ENCODE assay signal across 10 mouse cellular contexts in the genomic region with DNA sequence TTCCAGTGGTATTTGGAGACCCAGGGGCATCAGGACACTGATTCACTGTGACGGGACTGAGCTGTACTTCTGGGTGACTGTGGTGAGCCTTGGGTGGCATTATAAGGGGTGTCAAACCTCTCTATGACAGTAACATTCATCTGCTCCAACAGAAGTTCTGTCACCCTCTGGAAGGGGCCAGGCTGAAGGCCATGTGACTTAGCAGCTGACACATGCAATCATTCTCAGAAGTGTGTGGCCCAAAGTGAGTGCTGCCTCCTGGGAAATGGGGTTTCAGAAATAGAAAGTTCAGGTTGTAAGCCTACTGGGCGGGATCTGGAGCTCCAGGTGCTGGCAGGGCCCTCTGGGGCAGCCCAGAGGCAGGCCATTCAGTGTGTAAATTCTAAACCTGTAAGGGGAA. TPM values are rescaled to one million over a fixed set of nuclear protein-coding genes. Genes with fewer than 3 reads are reported as not detected.
DNase-seq lines count a peak whose midpoint lies in the region; ATAC-seq and TF ChIP-seq lines count a peak whose summit lies in the region.
"Had no signal": no experiment of that assay in that cellular context is flagged by ENCODE, and none has a peak within 500 bp of the region (broad histone marks: within the 10 kb centered on the region; RNA-seq: fewer than 3 reads in every experiment).

No protein-coding gene starts in this region.

- H3K9ac ChIP-seq in forebrain, embryonic 12.5 days, result no peak overlapping the region
- H3K9ac ChIP-seq in forebrain, postnatal 0 days, result no peak overlapping the region
- no peak overlapping the region for H3K9ac ChIP-seq in midbrain, embryonic 13.5 days (replicated peaks)
- no peak overlapping the region for H3K9ac ChIP-seq in midbrain, embryonic 15.5 days
- H3K9ac ChIP-seq in heart, embryonic 12.5 days, result no peak overlapping the region
- no peak overlapping the region for H3K9ac ChIP-seq in neural tube, embryonic 13.5 days

- peaks cover 43% of the 10 kb centered on the region for H3K4me1 ChIP-seq in forebrain, embryonic 12.5 days
- H3K4me1 ChIP-seq in forebrain, postnatal 0 days (ENCODE audit: insufficient read depth), result peaks cover 19% of the 10 kb centered on the region
- H3K4me1 ChIP-seq in midbrain, embryonic 13.5 days (replicated peaks), result peaks cover 44% of the 10 kb centered on the region
- peaks cover 37% of the 10 kb centered on the region for H3K4me1 ChIP-seq in midbrain, embryonic 15.5 days
- peaks cover 50% of the 10 kb centered on the region for H3K4me1 ChIP-seq in heart, embryonic 12.5 days (replicated peaks)
- peaks cover 50% of the 10 kb centered on the region for H3K4me1 ChIP-seq in neural tube, embryonic 13.5 days (replicated peaks)

- H3K27me3 ChIP-seq in forebrain, embryonic 12.5 days, result no peaks in the 10 kb centered on the region
- no peaks in the 10 kb centered on the region for H3K27me3 ChIP-seq in forebrain, postnatal 0 days (ENCODE audit: insufficient read depth, low read length)
- no peaks in the 10 kb centered on the region for H3K27me3 ChIP-seq in midbrain, embryonic 13.5 days
- H3K27me3 ChIP-seq in midbrain, embryonic 15.5 days (replicated peaks), result no peaks in the 10 kb centered on the region
- no peaks in the 10 kb centered on the region for H3K27me3 ChIP-seq in heart, embryonic 12.5 days (replicated peaks)
- no peaks in the 10 kb centered on the region for H3K27me3 ChIP-seq in neural tube, embryonic 13.5 days

- H3K4me3 ChIP-seq in forebrain, embryonic 12.5 days (replicated peaks), result no peak overlapping the region
- H3K4me3 ChIP-seq in forebrain, postnatal 0 days (ENCODE audit: low read depth, low read length), result no peak overlapping the region
- no peak overlapping the region for H3K4me3 ChIP-seq in midbrain, embryonic 13.5 days (replicated peaks)
- H3K4me3 ChIP-seq in midbrain, embryonic 15.5 days, result no peak overlapping the region
- no peak overlapping the region for H3K4me3 ChIP-seq in heart, embryonic 12.5 days
- H3K4me3 ChIP-seq in neural tube, embryonic 13.5 days, result no peak overlapping the region

- H3K36me3 ChIP-seq in forebrain, embryonic 12.5 days (replicated peaks), result no peaks in the 10 kb centered on the region
- no peaks in the 10 kb centered on the region for H3K36me3 ChIP-seq in forebrain, postnatal 0 days (ENCODE audit: insufficient read depth)
- no peaks in the 10 kb centered on the region for H3K36me3 ChIP-seq in midbrain, embryonic 13.5 days
- H3K36me3 ChIP-seq in midbrain, embryonic 15.5 days (replicated peaks), result no peaks in the 10 kb centered on the region
- H3K36me3 ChIP-seq in heart, embryonic 12.5 days, result no peaks in the 10 kb centered on the region
- H3K36me3 ChIP-seq in neural tube, embryonic 13.5 days, result no peaks in the 10 kb centered on the region

- H3K4me2 ChIP-seq in forebrain, embryonic 12.5 days, result no peak overlapping the region
- H3K4me2 ChIP-seq in forebrain, postnatal 0 days (ENCODE audit: low read depth), result no peak overlapping the region
- no peak overlapping the region for H3K4me2 ChIP-seq in midbrain, embryonic 13.5 days (replicated peaks)
- no peak overlapping the region for H3K4me2 ChIP-seq in midbrain, embryonic 15.5 days
- 0 out of 2 replicates have a peak overlapping the region, but pooled peaks have one; percentile 5 for H3K4me2 ChIP-seq in heart, embryonic 12.5 days
- H3K4me2 ChIP-seq in neural tube, embryonic 13.5 days, result no peak overlapping the region

- no peak for ATAC-seq in forebrain, embryonic 12.5 days (ENCODE audit: low FRiP score)
- no peak for ATAC-seq in forebrain, postnatal 0 days
- ATAC-seq in midbrain, embryonic 13.5 days, result no peak
- no peak for ATAC-seq in midbrain, embryonic 15.5 days (replicated peaks)
- no peak for ATAC-seq in heart, embryonic 12.5 days (ENCODE audit: insufficient number of reproducible peaks, low FRiP score)
- ATAC-seq in neural tube, embryonic 13.5 days (ENCODE audit: low read depth), result no peak

- DNase-seq in forebrain, postnatal 0 days, result no peak
- no peak for DNase-seq in cerebellum, adult 9-11 months
- DNase-seq in thymus, postnatal 10 days (ENCODE audit: low spot score in 2 of 2), result no peak
- DNase-seq: adrenal gland, postnatal 25 days; lung, adult 18-20 months had no signal

- H3K9me3 ChIP-seq in forebrain, embryonic 12.5 days, result no peaks in the 10 kb centered on the region
- H3K9me3 ChIP-seq in forebrain, postnatal 0 days (ENCODE audit: low read length), result no peaks in the 10 kb centered on the region
- H3K9me3 ChIP-seq in midbrain, embryonic 13.5 days, result no peaks in the 10 kb centered on the region
- H3K9me3 ChIP-seq in midbrain, embryonic 15.5 days, result no peaks in the 10 kb centered on the region
- no peaks in the 10 kb centered on the region for H3K9me3 ChIP-seq in heart, embryonic 12.5 days (replicated peaks)
- no peaks in the 10 kb centered on the region for H3K9me3 ChIP-seq in neural tube, embryonic 13.5 days

- 89% methylated on average over 2 of the region's 2 CpGs for WGBS in forebrain, embryonic 12.5 days
- 65% methylated on average over 2 of the region's 2 CpGs for WGBS in forebrain, postnatal 0 days
- 82% methylated on average over 2 of the region's 2 CpGs for WGBS in midbrain, embryonic 13.5 days
- WGBS in midbrain, embryonic 15.5 days, result 64% methylated on average over 2 of the region's 2 CpGs
- 55% methylated on average over 2 of the region's 2 CpGs for WGBS in heart, embryonic 12.5 days
- 53% methylated on average over 2 of the region's 2 CpGs for WGBS in neural tube, embryonic 13.5 days

- 0 out of 2 replicates have a peak overlapping the region, but pooled peaks have one; percentile 25 for H3K27ac ChIP-seq in forebrain, embryonic 12.5 days
- H3K27ac ChIP-seq in forebrain, postnatal 0 days (ENCODE audit: low read depth, low read length), result no peak overlapping the region
- 0 out of 2 replicates have a peak overlapping the region, but pooled peaks have one; percentile 44 for H3K27ac ChIP-seq in midbrain, embryonic 13.5 days
- H3K27ac ChIP-seq in midbrain, embryonic 15.5 days, result no peak overlapping the region
- peak overlapping the region; percentile 99 for H3K27ac ChIP-seq in heart, embryonic 12.5 days (ENCODE audit: poor library complexity, severe bottlenecking)
- peak overlapping the region; percentile 14; the same call in 1 of the 2 replicates for H3K27ac ChIP-seq in neural tube, embryonic 13.5 days (replicated peaks)

- TF ChIP-seq CTCF in forebrain, postnatal 0 days (IDR thresholded peaks at IDR 0.05; ENCODE audit: low read depth), result no peak

RNA-seq across cellular contexts. Expression of gene Irf2bp2, which starts 26.1 kb away (rescaled TPM):
- 7.4 and 7.8 TPM in 2 replicates for polyA plus RNA-seq in forebrain, embryonic 12.5 days (2016; fragmentation: Nextera tagmentation; extraction: Ambion mirVana)
- total RNA-seq in forebrain, postnatal 0 days (2014; rRNA removed), result 62.3 and 88.6 TPM in 2 replicates
- polyA plus RNA-seq in forebrain, postnatal 0 days (2015; fragmentation: Nextera tagmentation; extraction: Ambion mirVana), result 6.8 and 8.4 TPM in 2 replicates
- polyA plus RNA-seq in midbrain, embryonic 13.5 days (2015; fragmentation: Nextera tagmentation; extraction: Ambion mirVana), result 8.3 and 9.2 TPM in 2 replicates
- polyA plus RNA-seq in midbrain, embryonic 15.5 days (2015; fragmentation: Nextera tagmentation; extraction: Ambion mirVana), result 9.7 and 10.0 TPM in 2 replicates
- polyA plus RNA-seq in heart, embryonic 12.5 days (2016; fragmentation: Nextera tagmentation; extraction: Ambion mirVana), result 8.9 and 9.7 TPM in 2 replicates
- 8.6 and 9.7 TPM in 2 replicates for polyA plus RNA-seq in neural tube, embryonic 13.5 days (2015; fragmentation: Nextera tagmentation; extraction: Ambion mirVana)

Comparison
In these comparisons a context has a peak if more than half of its experiments do, and no peak if none do; other contexts are left out.
1. H3K27ac ChIP-seq: peak in forebrain, embryonic 12.5 days (single experiment), midbrain, embryonic 13.5 days (single experiment), heart, embryonic 12.5 days (single experiment) and neural tube, embryonic 13.5 days (single experiment); none in forebrain, postnatal 0 days (single experiment) and midbrain, embryonic 15.5 days (single experiment).